Mouse (Mus musculus) CD4-positive helper T cell, adult 2 months (primary cell): ENCODE results near the gene Tmem252.

Source experiments
- DNase-seq: peaks from one replicate; pipeline ENCODE4 v3.0.0-alpha.2; 2012; ENCODE audit warnings: low read depth, missing footprints, low spot score

Tmem252 gene

GRCm38 (mm10) chr19:24724362-24724761 lies 50.6 kb downstream of the Tmem252 start:
- no peak for DNase-seq

- DNase-seq, result no peak
These were observed 56.9 kb downstream of the Tmem252 start for GRCm38 (mm10) chr19:24730661-24731060.
